Mouse (Mus musculus): ENCODE results near the gene Hspbp1. TPM values are rescaled to one million over a fixed set of nuclear protein-coding genes. Genes with fewer than 3 reads are reported as not detected.

Hspbp1 gene
- polyA plus RNA-seq, 2 experiments: 28.2 to 56.7 TPM

- DNase-seq (ENCODE audit: low read depth in 3 of 3, low spot score in 3 of 3): no peak
- Histone ChIP-seq H3K27me3 (ENCODE audit: control insufficient read depth, insufficient read depth, low read length) (no peaks in the 10 kb centered on the region), H3K27ac (no peak overlapping the region), H3K4me1 (replicated peaks; ENCODE audit: control insufficient read depth in 2 of 2, insufficient read depth in 2 of 2, low read length in 1 of 2) (no peaks in the 10 kb centered on the region), H3K4me2 (ENCODE audit: low read depth) (no peak overlapping the region), H3K36me3 (replicated peaks; ENCODE audit: control insufficient read depth, insufficient read depth, low read depth) (no peaks in the 10 kb centered on the region), H3K4me3 (ENCODE audit: insufficient read depth in 1 of 2, low read depth in 2 of 2, low read length in 2 of 2) (no peak overlapping the region), H3K9ac (replicated peaks) (no peak overlapping the region), H3K9me3 (ENCODE audit: control insufficient read depth, low read length) (no peaks in the 10 kb centered on the region)
- WGBS (ENCODE audit: insufficient replicate concordance): 73% methylated on average over 7 of the region's 7 CpGs
- TF ChIP-seq CTCF (IDR thresholded peaks at IDR 0.05; ENCODE audit: low read depth) (no peak), EP300 (IDR thresholded peaks at IDR 0.05; ENCODE audit: low read depth) (no peak)
- no peak for ATAC-seq (ENCODE audit: insufficient read depth)
Observed at GRCm38 (mm10) chr7:4703195-4703594, 18.3 kb upstream of the Hspbp1 start.

GRCm38 (mm10) chr7:4702334-4702733 lies 17.5 kb upstream of the Hspbp1 start:
- TF ChIP-seq EP300 (IDR thresholded peaks at IDR 0.05; ENCODE audit: low read depth) (no peak), CTCF (IDR thresholded peaks at IDR 0.05; ENCODE audit: low read depth) (no peak)

GRCm38 (mm10) chr7:4693004-4693403 lies 8.1 kb upstream of the Hspbp1 start:
- ATAC-seq (ENCODE audit: insufficient read depth) (no peak), DNase-seq (ENCODE audit: low read depth in 3 of 3, low spot score in 3 of 3) (no peak)
- WGBS (ENCODE audit: insufficient replicate concordance): 73% methylated on average over 6 of the region's 6 CpGs
- TF ChIP-seq CTCF (IDR thresholded peaks at IDR 0.05; ENCODE audit: low read depth): no peak
- H3K4me1 ChIP-seq (replicated peaks; ENCODE audit: control insufficient read depth in 2 of 2, insufficient read depth in 2 of 2, low read length in 1 of 2): no peaks in the 10 kb centered on the region
- no peaks in the 10 kb centered on the region for H3K9me3 ChIP-seq (ENCODE audit: control insufficient read depth, low read length)
- no peak overlapping the region for H3K4me2 ChIP-seq (ENCODE audit: low read depth)
- no peak overlapping the region for H3K9ac ChIP-seq (replicated peaks)
- peaks cover 18% of the 10 kb centered on the region for H3K27me3 ChIP-seq (ENCODE audit: control insufficient read depth, insufficient read depth, low read length)
- no peak overlapping the region for H3K4me3 ChIP-seq (ENCODE audit: insufficient read depth in 1 of 2, low read depth in 2 of 2, low read length in 2 of 2)
- no peaks in the 10 kb centered on the region for H3K36me3 ChIP-seq (replicated peaks; ENCODE audit: control insufficient read depth, insufficient read depth, low read depth)
- H3K27ac ChIP-seq: no peak overlapping the region

More at GRCm38 (mm10) chr7:4702334-4702733, 17.5 kb upstream of the Hspbp1 start:
- Histone ChIP-seq H3K9me3 (ENCODE audit: control insufficient read depth, low read length) (no peaks in the 10 kb centered on the region), H3K4me2 (ENCODE audit: low read depth) (no peak overlapping the region), H3K27me3 (ENCODE audit: control insufficient read depth, insufficient read depth, low read length) (no peaks in the 10 kb centered on the region), H3K36me3 (replicated peaks; ENCODE audit: control insufficient read depth, insufficient read depth, low read depth) (no peaks in the 10 kb centered on the region), H3K4me3 (ENCODE audit: insufficient read depth in 1 of 2, low read depth in 2 of 2, low read length in 2 of 2) (no peak overlapping the region), H3K27ac (no peak overlapping the region), H3K4me1 (replicated peaks; ENCODE audit: control insufficient read depth in 2 of 2, insufficient read depth in 2 of 2, low read length in 1 of 2) (no peaks in the 10 kb centered on the region), H3K9ac (replicated peaks) (no peak overlapping the region)
- ATAC-seq (ENCODE audit: insufficient read depth): no peak
- no peak for DNase-seq (ENCODE audit: low read depth in 3 of 3, low spot score in 3 of 3)
- whole genome bisulfite sequencing (ENCODE audit: insufficient replicate concordance): 66% methylated on average over 8 of the region's 8 CpGs

GRCm38 (mm10) chr7:4690951-4691653 lies 6.2 kb upstream of the Hspbp1 start:
- Histone ChIP-seq H3K27me3 (ENCODE audit: control insufficient read depth, insufficient read depth, low read length) (peaks cover 18% of the 10 kb centered on the region), H3K27ac (no peak overlapping the region), H3K4me1 (replicated peaks; ENCODE audit: control insufficient read depth in 2 of 2, insufficient read depth in 2 of 2, low read length in 1 of 2) (no peaks in the 10 kb centered on the region; a peak in 1 of 4 replicates), H3K9me3 (ENCODE audit: control insufficient read depth, low read length) (no peaks in the 10 kb centered on the region), H3K9ac (replicated peaks) (peak overlapping the region; percentile 34; the same call in 1 of the 2 replicates), H3K4me2 (ENCODE audit: low read depth) (peak overlapping the region; percentile 57), H3K4me3 (ENCODE audit: insufficient read depth in 1 of 2, low read depth in 2 of 2, low read length in 2 of 2) (peak overlapping the region; percentile 25 to 48; a peak in 3 of 4 replicates), H3K36me3 (replicated peaks; ENCODE audit: control insufficient read depth, insufficient read depth, low read depth) (no peaks in the 10 kb centered on the region)
- no peak for TF ChIP-seq CTCF (IDR thresholded peaks at IDR 0.05; ENCODE audit: low read depth)
- TF ChIP-seq EP300 (IDR thresholded peaks at IDR 0.05; ENCODE audit: low read depth): no peak
- ATAC-seq (ENCODE audit: insufficient read depth) (0 out of 2 replicates have a peak, but pooled peaks have one; percentile 12), DNase-seq (ENCODE audit: low read depth in 3 of 3, low spot score in 3 of 3) (no peak)
- WGBS (ENCODE audit: insufficient replicate concordance): 21% methylated on average over 23 of the region's 35 CpGs

GRCm38 (mm10) chr7:4690387-4690786 lies 5.5 kb upstream of the Hspbp1 start, which contains the start of gene Brsk1:
Brsk1 (plus strand) TSS chr7:4690604.
- Histone ChIP-seq H3K9ac (replicated peaks) (peak within 1 kb of the TSS; percentile 34; the same call in 1 of the 2 replicates), H3K4me2 (ENCODE audit: low read depth) (peak within 1 kb of the TSS; percentile 57), H3K4me1 (replicated peaks; ENCODE audit: control insufficient read depth in 2 of 2, insufficient read depth in 2 of 2, low read length in 1 of 2) (peaks cover under 1% of the 10 kb centered on the region in 2 experiments; a peak in 3 of 4 replicates), H3K27me3 (ENCODE audit: control insufficient read depth, insufficient read depth, low read length) (peaks cover 18% of the 10 kb centered on the region), H3K4me3 (ENCODE audit: insufficient read depth in 1 of 2, low read depth in 2 of 2, low read length in 2 of 2) (peak within 1 kb of the TSS; percentile 25 to 48; a peak in 3 of 4 replicates), H3K9me3 (ENCODE audit: control insufficient read depth, low read length) (no peaks in the 10 kb centered on the region), H3K36me3 (replicated peaks; ENCODE audit: control insufficient read depth, insufficient read depth, low read depth) (no peaks in the 10 kb centered on the region), H3K27ac (no peak within 1 kb of the TSS)
- WGBS (ENCODE audit: insufficient replicate concordance): 8% methylated on average over 8 of the region's 18 CpGs
- ATAC-seq (ENCODE audit: insufficient read depth) (no peak), DNase-seq (ENCODE audit: low read depth in 3 of 3, low spot score in 3 of 3) (no peak)
- no peak for TF ChIP-seq EP300 (IDR thresholded peaks at IDR 0.05; ENCODE audit: low read depth)
- TF ChIP-seq CTCF (IDR thresholded peaks at IDR 0.05; ENCODE audit: low read depth): no peak

All from liver, embryonic 14.5 days (tissue).